Mouse (Mus musculus) G1E (cell line): ENCODE measurements around the gene Insl6. TPM values are rescaled to one million over a fixed set of nuclear protein-coding genes. Genes with fewer than 3 reads are reported as not detected.

Experiments
- ATAC-seq: 2 replicates; pipeline ENCODE4 v1.8.0; 2016; ENCODE audit warnings: mild to moderate bottlenecking; ENCODE audit not compliant: insufficient number of reproducible peaks, poor library complexity, low FRiP score, severe bottlenecking; ENCODE audit errors: extremely low read depth
- DNase-seq: peaks from one replicate; pipeline ENCODE4 v3.0.0; 2012; ENCODE audit warnings: low spot score
- H3K27me3 ChIP-seq: 2 replicates; pipeline ENCODE4 v1.6.1; 2012; ENCODE audit warnings: mild to moderate bottlenecking, low read length, inconsistent platforms; ENCODE audit not compliant: insufficient read depth
- H3K36me3 ChIP-seq: replicated peaks from 2 replicates; pipeline ENCODE3; 2012; ENCODE audit warnings: mild to moderate bottlenecking, inconsistent platforms
- H3K4me1 ChIP-seq: 2 replicates; pipeline ENCODE4 v1.6.1; 2012; ENCODE audit warnings: low read depth, low read length, inconsistent platforms, mixed read lengths; ENCODE audit not compliant: insufficient read depth
- H3K4me3 ChIP-seq: 2 replicates; pipeline ENCODE4 v1.5.1; 2012; ENCODE audit warnings: low read depth, mild to moderate bottlenecking, inconsistent platforms, low read length, moderate library complexity, mixed read lengths
- H3K9me3 ChIP-seq: replicated peaks from 2 replicates; pipeline ENCODE4 v1.6.1; 2012; ENCODE audit warnings: inconsistent platforms
- CTCF ChIP-seq: IDR thresholded peaks from 2 replicates; pipeline ENCODE4 v1.5.1; 2012; ENCODE audit warnings: low read depth, low read length, inconsistent platforms, mixed read lengths
- GATA1 ChIP-seq: IDR thresholded peaks from 2 replicates; pipeline ENCODE4 v1.6.1; 2012; ENCODE audit warnings: borderline replicate concordance, low read length, inconsistent platforms, mixed read lengths
- GATA2 ChIP-seq: IDR thresholded peaks from 2 replicates; pipeline ENCODE4 v1.6.1; 2012; ENCODE audit warnings: low read depth, low read length, inconsistent platforms, borderline replicate concordance
- POLR2AphosphoS5 ChIP-seq: IDR thresholded peaks from 2 replicates; pipeline ENCODE4 v1.6.1; 2012; ENCODE audit warnings: low read depth, low read length, inconsistent platforms; ENCODE audit not compliant: insufficient replicate concordance
- TAL1 ChIP-seq: conservative IDR thresholded peaks from 2 replicates; pipeline ENCODE4 v1.6.1; 2012; ENCODE audit warnings: low read depth, low read length, inconsistent platforms, mixed read lengths
- polyA plus RNA-seq: library from polyadenylated mRNA; stranded (reverse); fragments of >175 nt; gene quantifications from 2 replicates; pipeline ENCODE4 v1.2.3, GENCODE M21; 2012
- total RNA-seq, 2 experiments: library from RNA; stranded (forward) in 1 of 2; stranded (reverse) in 1 of 2; fragments of 200-1000 nt in 1 of 2; fragments of >200 nt in 1 of 2; fragmentation: Nextera tagmentation in 1 of 2; gene quantifications; 2 replicates each; pipeline ENCODE4 v1.2.3; 2014 to 2017

Gene Insl6
- 1.1 TPM in 1 of 2 replicates, not detected in the other for total RNA-seq (2014; fragmentation: Nextera tagmentation)
- 4.2 and 4.8 TPM in 2 replicates for total RNA-seq (2017)
- 0.17 and 0.35 TPM in 2 replicates for polyA plus RNA-seq

DNA sequence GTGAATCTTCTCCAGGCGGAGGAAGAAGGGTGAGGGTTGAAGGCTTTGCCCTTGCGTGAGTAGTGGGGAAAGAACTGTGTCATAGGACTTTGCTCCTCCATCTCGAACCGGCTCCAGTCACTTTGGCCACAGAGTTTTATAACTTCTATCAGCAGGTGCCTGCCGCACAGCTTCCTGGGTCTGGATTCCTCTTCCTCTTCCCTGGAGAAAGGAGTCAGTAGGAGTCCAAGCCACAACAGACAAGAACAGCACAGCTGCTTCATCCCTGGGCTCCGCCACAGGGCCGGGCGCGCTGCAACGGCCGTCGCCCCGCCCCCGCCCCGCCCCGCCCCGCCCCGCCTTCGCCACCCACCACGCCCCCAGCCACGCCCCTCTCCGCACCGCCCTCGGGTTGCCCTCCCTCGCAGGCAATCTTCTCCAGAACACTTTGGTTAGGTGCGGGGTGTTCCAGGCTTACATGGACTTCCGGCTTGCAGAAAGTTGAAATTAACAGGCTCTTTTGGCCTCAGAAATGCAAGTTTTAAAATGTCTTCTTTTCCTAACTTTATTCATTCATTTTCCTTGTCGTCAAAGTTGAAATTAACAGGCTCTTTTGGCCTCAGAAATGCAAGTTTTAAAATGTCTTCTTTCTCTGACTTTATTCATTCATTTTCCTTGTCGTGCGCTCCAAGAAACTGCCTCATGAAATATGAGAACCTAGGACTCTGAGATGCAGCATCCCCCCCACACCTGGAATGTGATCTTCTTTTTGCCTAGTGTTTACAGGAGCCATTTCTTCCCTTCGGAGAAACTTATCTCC is at the start of gene Insl6:
Insl6 (minus strand) TSS at position 304 of the 799 bp plus-strand sequence.
- Histone ChIP-seq H3K27me3 (peaks cover 3% of the 10 kb centered on the region; the same call in 1 of the 2 replicates), H3K4me1 (peaks cover 20% of the 10 kb centered on the region), H3K9me3 (no peaks in the 10 kb centered on the region), H3K4me3 (peak within 1 kb of the TSS; percentile 59; the same call in 1 of the 2 replicates), H3K36me3 (no peaks in the 10 kb centered on the region)
- TF ChIP-seq POLR2AphosphoS5, result no peak
- TF ChIP-seq GATA2, result no peak
- TF ChIP-seq GATA1, result no peak
- no peak for TF ChIP-seq CTCF
- no peak for TF ChIP-seq TAL1
- ATAC-seq (peak; percentile 60), DNase-seq (peak; percentile 78)

DNA sequence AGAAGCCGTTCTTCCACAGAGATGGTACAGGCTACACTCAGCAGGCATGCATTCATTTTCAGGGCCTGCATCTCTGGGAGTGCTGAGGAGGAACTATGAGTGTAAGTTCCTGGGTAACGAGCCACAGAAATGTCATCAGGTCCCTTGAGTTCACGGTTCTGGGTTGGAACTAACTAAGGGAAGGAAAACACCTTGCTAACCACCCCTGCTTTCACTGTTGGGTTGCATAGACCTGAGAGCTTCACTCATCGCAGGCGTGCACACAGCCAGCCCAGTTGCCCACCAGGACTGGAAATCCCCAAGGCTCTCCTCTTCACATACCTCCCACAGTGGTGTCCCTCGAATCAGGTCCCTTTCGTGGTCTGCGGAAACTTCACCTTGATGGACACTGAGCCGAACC is 49.8 kb upstream of the Insl6 start:
- DNase-seq, result no peak
- no peak for ATAC-seq
- no peaks in the 10 kb centered on the region for H3K27me3 ChIP-seq
- H3K36me3 ChIP-seq, result peaks cover 54% of the 10 kb centered on the region
- peaks cover 25% of the 10 kb centered on the region for H3K4me1 ChIP-seq
- H3K9me3 ChIP-seq, result no peaks in the 10 kb centered on the region
- no peak for TF ChIP-seq GATA2
- TF ChIP-seq GATA1, result no peak
- TF ChIP-seq TAL1, result no peak
- TF ChIP-seq POLR2AphosphoS5, result no peak
- no peak for TF ChIP-seq CTCF
- H3K4me3 ChIP-seq, result no peak overlapping the region

DNA sequence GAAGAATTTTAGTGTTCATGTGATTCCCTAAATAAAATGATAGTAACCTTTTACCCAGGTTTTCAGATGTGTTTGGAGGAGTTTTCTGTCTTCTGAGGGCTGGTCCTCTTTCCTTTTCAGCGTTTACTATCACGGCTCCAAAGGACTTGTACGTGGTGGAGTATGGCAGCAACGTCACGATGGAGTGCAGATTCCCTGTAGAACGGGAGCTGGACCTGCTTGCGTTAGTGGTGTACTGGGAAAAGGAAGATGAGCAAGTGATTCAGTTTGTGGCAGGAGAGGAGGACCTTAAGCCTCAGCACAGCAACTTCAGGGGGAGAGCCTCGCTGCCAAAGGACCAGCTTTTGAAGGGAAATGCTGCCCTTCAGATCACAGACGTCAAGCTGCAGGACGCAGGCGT is 48.3 kb upstream of the Insl6 start:
- H3K36me3 ChIP-seq, result peaks cover 45% of the 10 kb centered on the region
- H3K4me3 ChIP-seq, result no peak overlapping the region
- ATAC-seq (no peak), DNase-seq (no peak)
- no peaks in the 10 kb centered on the region for H3K27me3 ChIP-seq
- H3K9me3 ChIP-seq, result no peaks in the 10 kb centered on the region
- H3K4me1 ChIP-seq, result peaks cover 38% of the 10 kb centered on the region
- TF ChIP-seq POLR2AphosphoS5 (no peak), GATA1 (no peak), GATA2 (no peak), CTCF (no peak), TAL1 (no peak)

DNA sequence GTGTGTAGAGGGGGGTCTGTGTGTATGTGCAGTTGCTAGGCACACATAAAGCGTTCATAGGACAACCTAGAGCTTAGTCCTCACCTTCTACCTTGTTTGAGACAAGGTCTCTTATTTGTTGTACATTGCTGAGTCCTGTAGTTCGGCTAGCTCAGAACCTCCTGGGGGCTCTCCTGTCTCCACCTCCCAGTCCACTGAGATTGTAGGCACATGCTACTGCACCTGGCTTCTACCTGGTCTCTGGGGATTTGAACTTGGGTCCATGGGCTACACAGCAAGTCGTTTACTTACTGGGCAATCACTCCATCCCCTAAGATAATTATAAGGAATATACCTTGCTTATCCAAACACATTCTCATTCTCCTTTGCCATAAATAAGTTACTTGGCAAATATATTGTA is 47.5 kb upstream of the Insl6 start:
- Histone ChIP-seq H3K9me3 (no peaks in the 10 kb centered on the region), H3K36me3 (peaks cover 45% of the 10 kb centered on the region), H3K4me3 (no peak overlapping the region), H3K27me3 (no peaks in the 10 kb centered on the region), H3K4me1 (peaks cover 45% of the 10 kb centered on the region)
- TF ChIP-seq GATA1 (no peak), CTCF (no peak), GATA2 (no peak)
- no peak for DNase-seq
- ATAC-seq, result no peak

DNA sequence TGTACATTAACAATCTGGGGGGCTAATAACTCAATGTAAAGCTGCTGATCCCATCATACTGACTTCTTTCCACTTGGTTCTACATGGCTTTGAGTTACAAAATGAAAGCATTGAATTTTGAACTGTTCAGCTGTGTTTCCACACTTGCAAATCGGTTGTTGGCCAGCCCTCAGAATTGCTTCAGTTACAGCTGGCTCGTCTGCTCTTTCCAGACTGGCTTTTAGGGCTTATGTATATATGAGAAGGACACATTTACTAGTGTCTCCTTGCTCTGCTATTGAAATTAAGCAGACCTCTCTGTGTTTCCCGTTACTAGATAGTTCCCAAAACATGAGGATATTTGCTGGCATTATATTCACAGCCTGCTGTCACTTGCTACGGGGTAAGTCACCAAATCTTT is 47.0 kb upstream of the Insl6 start:
- Histone ChIP-seq H3K27me3 (no peaks in the 10 kb centered on the region), H3K36me3 (peaks cover 40% of the 10 kb centered on the region), H3K4me3 (no peak overlapping the region; the same call in 1 of the 2 replicates), H3K9me3 (no peaks in the 10 kb centered on the region), H3K4me1 (peaks cover 49% of the 10 kb centered on the region)
- DNase-seq (no peak), ATAC-seq (no peak)
- TF ChIP-seq GATA1 (no peak), CTCF (no peak), POLR2AphosphoS5 (no peak)

DNA sequence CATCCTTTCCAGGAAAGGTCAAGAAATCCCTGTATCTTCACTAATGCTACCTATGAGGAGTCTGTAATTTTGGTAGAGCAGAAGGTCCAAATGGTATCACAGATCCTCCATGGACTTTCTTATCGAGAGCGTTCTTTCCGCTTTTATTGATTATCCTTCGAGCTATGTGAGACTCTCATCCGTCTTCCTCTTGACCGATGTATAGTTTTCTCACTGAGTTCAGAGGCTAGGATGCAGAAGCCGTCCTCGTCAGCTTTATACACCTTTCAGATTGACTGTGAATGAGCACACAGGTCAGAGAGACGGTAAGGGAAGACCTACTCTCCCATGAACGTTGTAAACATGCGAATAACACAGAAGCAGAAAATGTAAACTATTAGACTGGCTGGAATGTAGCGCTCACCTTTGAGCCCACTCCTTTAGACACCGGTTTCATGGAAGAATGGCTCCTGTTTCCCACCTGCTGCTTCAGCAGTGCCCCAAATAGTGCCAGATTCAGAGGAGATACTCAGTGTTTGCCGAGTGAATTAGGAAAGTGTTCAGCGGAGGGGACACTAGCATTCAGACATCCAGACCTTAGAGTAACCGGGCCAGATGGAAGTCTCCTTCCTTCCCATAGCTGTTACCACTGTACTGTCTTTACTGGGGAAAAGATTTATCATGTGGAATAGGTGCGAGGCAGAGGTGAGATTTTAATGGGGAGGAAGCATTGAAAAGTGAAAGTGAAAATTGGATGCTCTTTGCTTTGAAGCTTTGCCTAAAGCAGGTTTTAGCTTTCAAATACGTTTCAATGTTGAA is 46.3 kb upstream of the Insl6 start:
- DNase-seq (no peak), ATAC-seq (no peak)
- no peaks in the 10 kb centered on the region for H3K9me3 ChIP-seq
- peaks cover 49% of the 10 kb centered on the region for H3K4me1 ChIP-seq
- no peak for TF ChIP-seq GATA1
- no peak for TF ChIP-seq TAL1
- no peak for TF ChIP-seq POLR2AphosphoS5
- no peak for TF ChIP-seq GATA2
- TF ChIP-seq CTCF, result no peak
- H3K4me3 ChIP-seq, result peak overlapping the region; percentile 28; the same call in 1 of the 2 replicates
- H3K27me3 ChIP-seq, result no peaks in the 10 kb centered on the region
- H3K36me3 ChIP-seq, result peaks cover 34% of the 10 kb centered on the region
